Mouse (Mus musculus) limb, embryonic 11.5 days (tissue): ENCODE measurements around the gene Ndufaf2. TPM values are rescaled to one million over a fixed set of nuclear protein-coding genes. Genes with fewer than 3 reads are reported as not detected.

ENCODE experiments used
- ATAC-seq: fragments of 200-750 bp; cut with Nextera tagmentation; 2 replicates; pipeline ENCODE4 v1.8.0; 2017; ENCODE audit warnings: low read depth; ENCODE audit not compliant: insufficient number of reproducible peaks, low FRiP score, low TSS enrichment
- DNase-seq: peaks from one replicate; pipeline ENCODE4 v3.0.0-alpha.2; 2015; ENCODE audit warnings: low spot score
- H3K27ac ChIP-seq: fragments of 300-500 bp; sonication (generic); replicated peaks from 2 replicates; pipeline ENCODE4 v1.5.1; 2014; ENCODE audit warnings: low read depth, mild to moderate bottlenecking, low read length
- H3K27me3 ChIP-seq: fragments of 300-500 bp; sonication (generic); 2 replicates; pipeline ENCODE4 v1.6.1; 2014; ENCODE audit warnings: mild to moderate bottlenecking, low read length, mixed read lengths; ENCODE audit not compliant: control insufficient read depth, insufficient read depth
- H3K36me3 ChIP-seq: fragments of 300-500 bp; sonication (generic); 2 replicates; pipeline ENCODE4 v1.6.1; 2014; ENCODE audit warnings: mild to moderate bottlenecking, low read length, moderate library complexity, mixed read lengths; ENCODE audit not compliant: control insufficient read depth, insufficient read depth
- H3K4me1 ChIP-seq: fragments of 300-500 bp; sonication (generic); 2 replicates; pipeline ENCODE4 v1.6.1; 2014; ENCODE audit warnings: low read length, mixed read lengths; ENCODE audit not compliant: control insufficient read depth, insufficient read depth
- H3K4me2 ChIP-seq: fragments of 300-500 bp; sonication (generic); 2 replicates; pipeline ENCODE4 v1.6.1; 2014; ENCODE audit warnings: low read depth, mild to moderate bottlenecking, moderate library complexity; ENCODE audit not compliant: severe bottlenecking
- H3K4me3 ChIP-seq: fragments of 300-500 bp; sonication (generic); 2 replicates; pipeline ENCODE4 v1.5.1; 2014; ENCODE audit warnings: low read depth, low read length
- H3K9ac ChIP-seq: fragments of 300-500 bp; sonication (generic); 2 replicates; pipeline ENCODE4 v1.6.1; 2014; ENCODE audit warnings: mild to moderate bottlenecking, low read length
- H3K9me3 ChIP-seq: fragments of 300-500 bp; sonication (generic); 2 replicates; pipeline ENCODE4 v1.6.1; 2016; ENCODE audit warnings: low read length; ENCODE audit not compliant: control insufficient read depth
- WGBS: fragments of 180-500 bp; shearing (Covaris S2); extraction: QIAGEN DNeasy Blood & Tissue Kit; methylation state at CpG from one replicate; pipeline ENCODE4 v1.1.7; 2014; 5-methylcytosine and 5-hydroxymethylcytosine counted together
- polyA plus RNA-seq: library from polyadenylated mRNA; unstranded; fragments of >200 nt; fragmentation: Nextera tagmentation; extraction: Ambion mirVana; gene quantifications from 2 replicates; pipeline ENCODE4 v1.2.1, GENCODE M21; 2014

The Ndufaf2 gene
- polyA plus RNA-seq, 1 experiment from 2014 or later: 102 TPM

GRCm38 (mm10) chr13:107970422-107971142, 187.8 kb downstream of the Ndufaf2 start:
- Histone ChIP-seq H3K9ac (no peak overlapping the region), H3K27ac (no peak overlapping the region), H3K4me3 (no peak overlapping the region), H3K27me3 (no peaks in the 10 kb centered on the region), H3K4me2 (no peak overlapping the region), H3K4me1 (0 out of 2 replicates have a peak, but pooled peaks cover 5% of the 10 kb centered on the region), H3K9me3 (no peaks in the 10 kb centered on the region), H3K36me3 (no peaks in the 10 kb centered on the region)
- DNase-seq: no peak
- no peak for ATAC-seq
- 60% methylated on average over 11 of the region's 11 CpGs for WGBS

- Histone ChIP-seq H3K4me2 (no peak overlapping the region), H3K4me1 (0 out of 2 replicates have a peak, but pooled peaks cover 5% of the 10 kb centered on the region), H3K27me3 (no peaks in the 10 kb centered on the region), H3K9ac (no peak overlapping the region), H3K4me3 (no peak overlapping the region), H3K27ac (no peak overlapping the region), H3K9me3 (no peaks in the 10 kb centered on the region), H3K36me3 (no peaks in the 10 kb centered on the region)
- ATAC-seq (no peak), DNase-seq (no peak)
- 25% methylated on average over 7 of the region's 7 CpGs for WGBS
Measured at GRCm38 (mm10) chr13:107969961-107970391, 188.4 kb downstream of the Ndufaf2 start.

GRCm38 (mm10) chr13:107964616-107965015, 193.8 kb downstream of the Ndufaf2 start:
- Histone ChIP-seq H3K27ac (no peak overlapping the region), H3K4me1 (peaks cover 4% of the 10 kb centered on the region; the same call in 1 of the 2 replicates), H3K9me3 (no peaks in the 10 kb centered on the region), H3K27me3 (no peaks in the 10 kb centered on the region), H3K36me3 (no peaks in the 10 kb centered on the region), H3K4me2 (no peak overlapping the region), H3K9ac (no peak overlapping the region), H3K4me3 (no peak overlapping the region)
- WGBS: 84% methylated on average over 7 of the region's 7 CpGs
- ATAC-seq (no peak), DNase-seq (no peak)

- no peak overlapping the region for H3K9ac ChIP-seq
- H3K36me3 ChIP-seq: no peaks in the 10 kb centered on the region
- no peaks in the 10 kb centered on the region for H3K27me3 ChIP-seq
- H3K27ac ChIP-seq: no peak overlapping the region
- 63% methylated on average over 11 of the region's 11 CpGs for WGBS
- peaks cover 4% of the 10 kb centered on the region; the same call in 1 of the 2 replicates for H3K4me1 ChIP-seq
- H3K9me3 ChIP-seq: no peaks in the 10 kb centered on the region
- DNase-seq: no peak
- no peak for ATAC-seq
- no peak overlapping the region for H3K4me2 ChIP-seq
- no peak overlapping the region for H3K4me3 ChIP-seq
Measured at GRCm38 (mm10) chr13:107963471-107963870, 195.0 kb downstream of the Ndufaf2 start.

GRCm38 (mm10) chr13:107962741-107963140, 195.7 kb downstream of the Ndufaf2 start:
- DNase-seq (no peak), ATAC-seq (no peak)
- Histone ChIP-seq H3K4me1 (peaks cover 4% of the 10 kb centered on the region; the same call in 1 of the 2 replicates), H3K9ac (no peak overlapping the region), H3K36me3 (no peaks in the 10 kb centered on the region), H3K4me2 (no peak overlapping the region), H3K9me3 (no peaks in the 10 kb centered on the region), H3K4me3 (no peak overlapping the region), H3K27me3 (no peaks in the 10 kb centered on the region), H3K27ac (no peak overlapping the region)
- 67% methylated on average over 4 of the region's 4 CpGs for WGBS

GRCm38 (mm10) chr13:107961972-107962371, 196.5 kb downstream of the Ndufaf2 start:
- no peaks in the 10 kb centered on the region for H3K27me3 ChIP-seq
- H3K9ac ChIP-seq: no peak overlapping the region
- WGBS: 49% methylated on average over 4 of the region's 4 CpGs
- H3K4me2 ChIP-seq: no peak overlapping the region
- peaks cover 4% of the 10 kb centered on the region; the same call in 1 of the 2 replicates for H3K4me1 ChIP-seq
- H3K27ac ChIP-seq: no peak overlapping the region
- DNase-seq (no peak), ATAC-seq (no peak)
- no peak overlapping the region for H3K4me3 ChIP-seq
- no peaks in the 10 kb centered on the region for H3K36me3 ChIP-seq
- no peaks in the 10 kb centered on the region for H3K9me3 ChIP-seq

GRCm38 (mm10) chr13:107961501-107961900, 196.9 kb downstream of the Ndufaf2 start:
- Histone ChIP-seq H3K4me3 (no peak overlapping the region), H3K9ac (no peak overlapping the region), H3K4me2 (no peak overlapping the region), H3K4me1 (peaks cover 4% of the 10 kb centered on the region; the same call in 1 of the 2 replicates), H3K27ac (no peak overlapping the region), H3K27me3 (no peaks in the 10 kb centered on the region), H3K9me3 (no peaks in the 10 kb centered on the region), H3K36me3 (no peaks in the 10 kb centered on the region)
- DNase-seq: no peak
- 69% methylated on average over 4 of the region's 4 CpGs for WGBS
- ATAC-seq: no peak

GRCm38 (mm10) chr13:107960549-107960948, 197.9 kb downstream of the Ndufaf2 start:
- ATAC-seq (no peak), DNase-seq (no peak)
- Histone ChIP-seq H3K27ac (no peak overlapping the region), H3K4me3 (no peak overlapping the region), H3K27me3 (no peaks in the 10 kb centered on the region), H3K9me3 (no peaks in the 10 kb centered on the region), H3K36me3 (no peaks in the 10 kb centered on the region), H3K4me1 (peaks cover 4% of the 10 kb centered on the region; the same call in 1 of the 2 replicates), H3K9ac (no peak overlapping the region), H3K4me2 (no peak overlapping the region)
- WGBS: 89% methylated on average over 5 of the region's 5 CpGs
